Mouse (Mus musculus) right cerebral cortex, postnatal 10 days (tissue): ENCODE measurements around the gene Npsr1.
A peak's percentile ranks its signal among the peaks of the same experiment; 100 is the strongest.

Source experiments
- DNase-seq, 2 experiments: peaks; one replicate each; pipeline ENCODE4 v3.0.0; 2021; ENCODE audit warnings: low spot score in 2 of 2

The Npsr1 gene

GRCm38 (mm10) chr9:24236461-24236860 is 138.7 kb downstream of the Npsr1 start:
- peak in 1 of 2 experiments; percentile 46 for DNase-seq

GRCm38 (mm10) chr9:24247557-24247956 is 149.8 kb downstream of the Npsr1 start:
- DNase-seq: no peak

GRCm38 (mm10) chr9:24254236-24254635 is 156.4 kb downstream of the Npsr1 start:
- DNase-seq: no peak

DNA sequence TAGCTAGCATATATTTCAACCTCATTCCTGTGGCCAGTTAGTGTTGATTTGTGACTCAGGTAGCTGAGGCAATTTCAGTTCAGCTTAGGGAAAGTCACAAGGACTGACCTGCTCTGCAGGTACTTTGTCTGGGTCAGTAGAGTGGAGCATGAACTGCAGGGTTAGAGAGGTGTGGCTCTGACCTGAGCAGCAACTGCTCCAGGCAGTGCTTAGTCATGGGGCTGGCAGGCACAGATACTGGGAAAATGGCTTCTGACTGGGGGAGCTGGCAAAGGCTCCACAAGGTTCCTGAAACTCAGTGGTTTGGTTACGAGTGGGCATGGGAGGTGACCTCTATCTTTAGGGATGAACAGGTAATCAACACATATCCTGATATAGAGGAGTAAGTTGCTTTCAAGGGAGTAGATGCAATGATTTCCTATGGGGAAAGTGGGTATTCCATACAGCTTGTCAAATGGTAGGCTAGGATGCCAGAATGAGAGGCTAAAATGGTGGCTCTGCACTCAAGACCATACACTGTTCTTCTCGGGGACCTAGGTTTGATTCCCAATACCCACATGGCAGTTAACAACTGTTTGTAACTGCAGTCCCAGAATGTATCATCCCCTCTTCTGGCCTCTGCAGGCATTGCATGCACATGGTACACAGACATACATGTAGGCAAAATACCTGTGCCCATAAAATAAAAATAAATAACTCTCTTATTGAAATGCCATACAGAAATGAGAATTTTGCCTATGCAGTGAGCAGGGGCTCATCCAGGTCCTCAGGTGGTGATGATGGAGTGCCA is 182.9 kb downstream of the Npsr1 start:
- no peak for DNase-seq

GRCm38 (mm10) chr9:24282617-24283016 is 184.8 kb downstream of the Npsr1 start:
- no peak for DNase-seq

DNA sequence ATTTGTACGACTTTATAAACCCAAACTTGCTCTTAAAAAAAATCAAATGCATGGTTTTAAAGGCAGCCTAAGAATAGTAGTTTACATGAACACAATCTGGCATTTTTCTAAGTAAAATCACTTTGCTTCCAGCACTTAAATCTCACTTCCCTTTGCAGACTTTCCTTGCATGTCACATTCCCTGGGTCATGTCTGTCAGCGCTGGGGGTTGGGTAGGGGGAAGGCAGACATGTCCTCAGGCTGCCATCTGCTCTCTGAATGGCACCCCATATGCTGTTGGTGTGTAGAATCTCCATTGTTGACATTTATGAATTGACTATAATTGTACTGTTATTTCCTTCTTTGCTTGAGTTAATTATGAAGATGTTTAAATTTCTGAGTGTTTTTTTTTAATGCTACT is 185.3 kb downstream of the Npsr1 start:
- peak; percentile 43 to 65 for DNase-seq

- DNase-seq: no peak
Observed at GRCm38 (mm10) chr9:24283536-24283935, 185.7 kb downstream of the Npsr1 start.

GRCm38 (mm10) chr9:24284239-24285084 is 186.7 kb downstream of the Npsr1 start:
- no peak for DNase-seq

DNA sequence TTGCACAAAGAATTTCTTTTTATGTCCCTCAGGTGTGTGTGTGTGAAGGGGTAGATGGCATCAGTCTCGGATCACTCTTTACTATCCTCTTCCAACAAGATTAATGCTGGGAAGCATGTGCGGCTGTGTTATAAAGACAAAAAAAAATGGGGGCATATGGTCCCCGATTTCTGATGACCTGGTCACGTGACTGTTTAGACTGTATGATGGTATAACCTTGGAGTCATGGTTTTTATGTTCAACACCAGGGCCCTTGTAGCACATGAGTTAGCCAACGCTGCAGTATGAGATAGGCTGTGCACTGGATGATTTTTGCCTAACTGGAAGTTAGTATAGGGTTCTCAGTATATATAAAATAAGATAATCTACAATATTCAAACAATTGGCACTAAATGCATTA is 187.6 kb downstream of the Npsr1 start:
- DNase-seq: no peak

DNA sequence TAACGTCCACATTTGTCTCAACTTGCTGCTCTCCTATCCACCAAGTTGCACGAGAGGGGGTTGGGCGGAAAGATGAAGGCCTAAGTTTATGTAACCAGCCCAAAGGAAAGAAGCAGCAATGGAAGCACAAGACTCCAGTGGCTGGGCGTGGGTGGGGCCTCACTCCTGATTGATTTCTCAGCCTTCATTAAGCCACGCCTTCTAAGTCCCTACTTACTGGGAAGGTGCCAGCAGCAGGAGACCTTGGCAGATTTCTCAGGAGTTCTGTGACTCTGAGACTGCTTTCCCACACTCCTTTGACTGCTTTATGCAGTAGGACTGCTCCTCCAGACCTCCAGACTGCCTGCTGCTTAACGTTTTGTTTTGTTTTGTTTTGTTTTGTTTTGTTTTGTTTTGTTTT is 193.6 kb downstream of the Npsr1 start:
- DNase-seq: peak in 1 of 2 experiments; percentile 28

DNA sequence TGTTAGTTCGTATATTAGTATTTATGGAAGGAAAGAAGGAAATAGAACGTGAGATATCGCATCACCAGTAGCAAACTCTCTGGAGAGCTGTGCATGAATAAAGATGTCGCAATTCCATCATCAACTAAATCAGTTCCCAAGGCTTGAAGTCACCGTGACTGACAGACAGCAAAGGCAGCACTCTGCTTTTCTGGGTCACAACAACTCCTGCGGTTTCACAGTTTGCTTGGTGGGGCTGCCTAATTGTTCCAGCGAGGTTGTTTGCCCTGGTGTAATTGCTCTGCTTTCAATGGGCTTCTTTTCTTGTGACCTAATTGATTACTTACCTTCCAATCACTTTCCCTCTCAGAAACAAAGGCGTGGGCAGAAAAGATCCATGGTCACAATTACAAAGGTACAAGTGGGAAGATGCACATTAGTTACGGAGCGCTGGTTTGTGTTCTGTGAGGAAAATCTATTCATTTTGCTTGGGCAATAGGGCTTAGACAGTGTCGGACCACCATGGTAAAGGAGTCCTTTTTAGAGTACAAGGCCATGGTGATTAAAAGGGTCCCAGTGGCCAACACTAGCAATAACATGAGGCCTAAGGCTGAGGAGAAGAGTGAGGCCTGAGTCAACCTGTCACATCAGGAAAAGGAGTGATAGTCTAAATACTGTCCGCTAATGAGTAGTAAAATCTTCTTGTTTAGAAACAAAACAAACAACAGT is 195.6 kb downstream of the Npsr1 start:
- DNase-seq: no peak

DNA sequence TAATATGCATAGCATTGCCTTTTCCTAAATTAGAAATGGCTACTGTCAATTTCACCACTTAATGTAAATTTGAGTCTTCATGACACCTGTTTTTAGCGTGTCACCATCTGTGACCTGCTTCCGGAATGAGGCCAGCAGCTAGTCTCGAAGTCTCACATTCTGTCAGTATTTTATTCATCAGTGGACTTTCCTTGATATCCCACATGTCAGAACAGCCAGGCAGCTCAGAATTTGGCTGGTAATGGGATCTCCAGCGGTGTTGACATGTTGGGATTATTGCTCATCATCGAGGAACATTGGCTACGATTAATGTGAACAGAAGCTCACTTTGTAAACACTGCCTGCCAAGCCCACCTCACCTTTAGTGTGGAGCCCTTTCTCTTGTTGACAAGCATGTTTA is 205.1 kb downstream of the Npsr1 start:
- DNase-seq: no peak

GRCm38 (mm10) chr9:24306990-24307389 is 209.2 kb downstream of the Npsr1 start:
- no peak for DNase-seq

GRCm38 (mm10) chr9:24307400-24307799 is 209.6 kb downstream of the Npsr1 start:
- DNase-seq: no peak

DNA sequence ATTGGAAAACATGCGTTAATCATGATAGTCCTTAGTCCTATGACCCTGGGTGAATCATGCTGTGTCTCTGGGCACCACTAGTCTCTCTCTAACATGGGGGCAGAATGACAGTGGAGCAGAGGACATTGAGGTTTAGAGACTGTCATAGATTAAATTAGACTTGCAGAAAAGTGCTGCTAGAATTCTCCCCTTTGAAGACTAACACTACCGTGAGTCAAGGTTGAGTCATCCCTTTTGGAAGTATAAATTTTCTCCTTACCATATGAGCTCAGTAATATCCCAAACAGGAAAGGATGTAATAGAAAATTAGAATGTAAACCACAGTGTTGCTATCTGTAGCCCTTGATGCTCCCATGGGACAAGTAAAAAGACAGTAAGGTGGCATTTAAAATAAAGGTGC is 218.0 kb downstream of the Npsr1 start:
- no peak for DNase-seq

GRCm38 (mm10) chr9:24331661-24332060 is 233.9 kb downstream of the Npsr1 start:
- no peak for DNase-seq

- DNase-seq: no peak
Observed at GRCm38 (mm10) chr9:24341321-24341720, 243.5 kb downstream of the Npsr1 start.

DNA sequence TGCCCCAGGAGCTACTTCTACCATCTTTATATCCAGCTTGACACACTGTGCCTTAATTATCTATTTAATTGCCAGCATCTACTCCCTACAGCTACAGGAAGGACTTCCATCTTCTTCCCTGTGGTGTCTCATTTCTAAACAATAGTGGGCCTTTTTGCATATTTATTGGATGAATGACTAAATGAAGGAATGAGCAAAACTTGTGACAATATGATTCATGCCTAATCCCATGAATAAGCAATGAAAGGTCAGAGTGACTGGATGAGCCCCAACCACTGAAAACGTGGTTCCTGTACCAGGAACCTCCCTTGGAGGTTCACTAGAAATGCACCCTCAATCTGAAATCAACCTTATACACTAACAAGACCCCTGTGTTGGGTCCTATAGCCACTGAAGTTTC is 249.2 kb downstream of the Npsr1 start:
- DNase-seq: no peak

DNA sequence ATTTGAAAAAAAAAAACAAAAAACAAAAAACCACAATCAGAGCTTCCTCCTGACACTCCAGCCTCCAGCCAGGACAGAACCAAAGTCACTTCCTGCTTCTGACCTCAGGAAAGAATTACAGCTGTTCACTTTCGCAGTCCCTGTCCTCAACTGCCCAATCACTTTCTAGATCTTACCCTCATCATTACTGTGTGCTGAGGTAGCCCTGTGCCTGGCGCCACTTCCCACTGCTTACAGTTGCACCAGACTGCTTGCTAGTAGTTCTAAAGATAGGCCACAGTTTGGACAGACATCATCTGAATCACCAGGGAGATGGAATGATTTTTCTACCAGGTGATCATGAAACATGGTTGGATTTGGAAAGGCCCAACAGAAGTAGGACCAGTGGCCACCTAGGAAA is 251.7 kb downstream of the Npsr1 start:
- peak in 1 of 2 experiments; percentile 28 for DNase-seq

DNA sequence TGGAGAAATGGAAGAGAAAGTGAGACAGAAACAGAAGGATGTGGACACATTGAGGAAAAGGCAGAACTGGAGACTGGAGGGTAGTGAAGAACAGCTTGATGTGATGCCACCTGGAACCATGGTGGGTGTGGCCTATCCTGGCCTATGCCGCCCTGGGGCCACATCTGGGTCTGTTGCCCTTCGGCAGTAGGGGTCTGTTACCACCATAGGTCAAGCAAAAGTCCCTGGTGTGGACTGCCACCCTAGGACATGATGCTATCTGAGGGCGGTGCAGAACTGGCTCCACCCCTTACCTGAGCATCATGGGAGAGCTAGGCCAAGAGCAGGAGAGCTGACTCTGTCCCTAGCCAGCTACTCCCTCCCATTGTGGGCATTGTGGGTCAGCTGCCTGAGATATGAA is 253.6 kb downstream of the Npsr1 start:
- DNase-seq: no peak
